8 mouse cellular contexts compared by ENCODE assay signal in the genomic region with DNA sequence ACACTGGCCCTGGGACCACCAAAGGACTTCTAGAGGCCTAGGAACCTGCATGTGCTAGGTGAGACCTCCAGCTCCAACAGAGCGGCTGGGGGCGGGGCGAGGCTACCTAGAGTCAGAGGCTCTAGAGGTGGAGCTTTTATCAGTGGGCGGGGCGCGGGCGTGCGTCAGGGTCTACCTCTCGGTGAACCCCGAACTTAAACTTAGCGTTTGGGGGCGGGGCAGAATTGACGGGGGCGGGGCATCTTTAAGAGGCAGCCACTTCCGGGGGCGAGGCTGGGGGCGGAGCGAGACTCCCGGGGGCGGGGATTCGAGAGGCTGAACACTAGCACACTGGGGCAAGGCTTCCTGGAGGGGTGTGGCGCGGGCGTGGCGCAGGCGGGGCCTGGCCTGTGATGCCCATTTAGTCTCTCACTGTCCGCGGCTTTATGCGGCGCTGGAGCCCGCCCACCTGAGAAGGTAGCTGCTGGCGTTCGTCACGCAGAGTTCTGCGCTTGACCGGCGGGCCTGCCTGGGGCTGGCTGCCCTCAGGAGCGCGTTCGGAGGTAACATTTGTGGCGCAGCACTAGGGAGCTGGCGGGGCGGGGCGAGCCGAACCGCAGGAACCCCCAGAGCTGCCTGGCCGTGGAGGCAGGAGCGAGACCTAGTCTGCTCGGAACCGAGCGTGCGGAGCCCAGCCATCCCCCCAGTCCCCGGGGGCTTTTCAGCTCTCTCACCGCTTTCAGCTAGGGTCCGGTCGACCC. TPM values are rescaled to one million over a fixed set of nuclear protein-coding genes. Genes with fewer than 3 reads are reported as not detected.
A peak's percentile ranks its signal among the peaks of the same experiment; 100 is the strongest.
DNase-seq lines count a peak whose midpoint lies in the region; ATAC-seq lines count a peak whose summit lies in the region.

A gene (plus strand): TSS at position 392 of the 740 bp plus-strand sequence.

- H3K27ac ChIP-seq in hindbrain, embryonic 15.5 days (replicated peaks) = peak within 1 kb of the TSS; percentile 38; the same call in 1 of the 2 replicates

- H3K4me2 ChIP-seq in hindbrain, embryonic 15.5 days = peak within 1 kb of the TSS; percentile 91

- peak; percentile 91 for DNase-seq in gastrocnemius, adult 18-20 months (ENCODE audit: low spot score)
- peak; percentile 89 to 90 for DNase-seq in layer of hippocampus, postnatal 36 days
- peak; percentile 95 for DNase-seq in lung, postnatal 25 days (ENCODE audit: low spot score)
- peak; percentile 77 for DNase-seq in retina, adult 2 months (ENCODE audit: low read depth, low spot score)
- peak; percentile 92 for DNase-seq in thymus, postnatal 25 days

- ATAC-seq in activated CD4-positive, CD25-positive, alpha-beta regulatory T cell, adult 4 months = peak; percentile 97
- peak; percentile 97 for ATAC-seq in common myeloid progenitor, adult 5-6 weeks (replicated peaks; ENCODE audit: low read depth, poor library complexity, severe bottlenecking)
- peak; percentile 98 for ATAC-seq in hindbrain, embryonic 15.5 days (ENCODE audit: low FRiP score, low read depth)

- under 1% methylated on average over 56 of the region's 56 CpGs for WGBS in hindbrain, embryonic 15.5 days

- H3K27me3 ChIP-seq in hindbrain, embryonic 15.5 days = no peaks in the 10 kb centered on the region

- peak within 1 kb of the TSS; percentile 69 for H3K9ac ChIP-seq in hindbrain, embryonic 15.5 days

- H3K4me3 ChIP-seq in hindbrain, embryonic 15.5 days = peak within 1 kb of the TSS; percentile 51

- no peaks in the 10 kb centered on the region for H3K36me3 ChIP-seq in hindbrain, embryonic 15.5 days

- H3K4me1 ChIP-seq in hindbrain, embryonic 15.5 days (replicated peaks) = peaks cover 3% of the 10 kb centered on the region; the same call in 1 of the 2 replicates

- H3K9me3 ChIP-seq in hindbrain, embryonic 15.5 days = no peaks in the 10 kb centered on the region

RNA-seq across cellular contexts. Expression of the gene that starts here (rescaled TPM):
- 1 to 10 TPM in 1 of 2 experiments, under 1 TPM in 1; 0.87 to 1.6 TPM for polyA plus RNA-seq in activated CD4-positive, CD25-positive, alpha-beta regulatory T cell, adult 4 months (2017; shearing (Covaris generic))
- total RNA-seq in common myeloid progenitor, adult 5-6 weeks (2017) = not detected in 2 replicates
- under 1 TPM in 1 of 2 experiments, not detected in 1; 0.33 TPM for total RNA-seq in gastrocnemius, adult 18-20 months (2021)
- 2.6 and 3.4 TPM in 2 replicates for polyA plus RNA-seq in hindbrain, embryonic 15.5 days (2015; fragmentation: Nextera tagmentation; extraction: Ambion mirVana)
- total RNA-seq in layer of hippocampus, postnatal 36 days (2021) = 1 to 10 TPM; 5.1 to 6.1 TPM

Comparison
In these comparisons a context has a peak if more than half of its experiments do, and no peak if none do; other contexts are left out.
1. Peak in every context shown above with its lines: DNase-seq, ATAC-seq, H3K4me3 ChIP-seq and H3K27ac ChIP-seq.
2. Peak in ATAC-seq in common myeloid progenitor, adult 5-6 weeks; RNA of the gene not detected or under 1 TPM.
3. Peak in DNase-seq in gastrocnemius, adult 18-20 months; RNA of the gene not detected or under 1 TPM.